Mouse (Mus musculus) embryo, embryonic 10.5 days (tissue): ENCODE measurements at regions not wholly inside any gene's neighbourhood (a gene's known extent, or its start where the extent isn't known, plus 50 kb on each side); places are given as distances from the start of the nearest gene placed in this dataset.

Experiments used
- DNase-seq: peaks from one replicate; pipeline ENCODE4 v3.0.0-alpha.2; 2015; ENCODE audit warnings: low spot score

DNA sequence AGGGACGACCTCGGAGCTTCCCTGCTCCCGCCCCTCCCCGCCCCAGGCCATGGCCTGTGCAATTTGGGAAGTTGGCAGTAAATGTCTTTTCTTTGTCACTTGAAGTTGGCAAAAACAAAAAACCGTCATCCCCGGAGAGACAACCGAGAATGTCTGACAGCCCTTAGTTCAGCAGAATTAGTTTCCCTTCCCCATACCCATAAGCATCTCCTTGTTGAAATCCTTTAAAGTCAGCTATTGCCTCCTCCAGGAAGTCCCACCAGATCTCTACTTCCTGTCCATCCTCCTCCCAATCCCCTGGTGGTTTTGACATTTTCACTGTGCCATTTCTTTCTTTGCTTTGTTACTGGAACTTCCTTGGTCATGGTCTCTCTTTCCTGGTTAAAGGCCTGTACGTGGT lies 54.8 kb downstream of the Foxb1 start:
- DNase-seq = no peak

DNA sequence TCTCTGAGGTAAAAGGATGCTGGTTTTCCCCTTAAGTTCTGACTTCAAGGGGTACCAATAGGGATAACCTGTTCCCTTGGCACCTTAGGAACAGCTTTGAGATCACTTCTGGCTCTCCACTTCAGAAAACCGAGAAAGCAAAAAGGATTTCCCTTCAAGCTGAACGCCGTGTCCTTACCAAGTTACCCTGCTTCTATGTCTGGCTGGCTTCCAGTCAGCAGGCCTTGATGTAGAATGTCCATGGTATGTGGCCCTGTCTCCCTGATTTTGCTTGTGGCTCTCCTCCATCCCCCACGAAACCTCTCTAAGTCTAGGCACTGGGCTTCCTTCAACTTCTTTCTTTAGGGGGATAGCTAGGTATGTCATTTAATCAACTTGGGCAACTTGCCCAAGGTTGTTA lies 55.7 kb downstream of the Foxb1 start:
- no peak for DNase-seq

DNA sequence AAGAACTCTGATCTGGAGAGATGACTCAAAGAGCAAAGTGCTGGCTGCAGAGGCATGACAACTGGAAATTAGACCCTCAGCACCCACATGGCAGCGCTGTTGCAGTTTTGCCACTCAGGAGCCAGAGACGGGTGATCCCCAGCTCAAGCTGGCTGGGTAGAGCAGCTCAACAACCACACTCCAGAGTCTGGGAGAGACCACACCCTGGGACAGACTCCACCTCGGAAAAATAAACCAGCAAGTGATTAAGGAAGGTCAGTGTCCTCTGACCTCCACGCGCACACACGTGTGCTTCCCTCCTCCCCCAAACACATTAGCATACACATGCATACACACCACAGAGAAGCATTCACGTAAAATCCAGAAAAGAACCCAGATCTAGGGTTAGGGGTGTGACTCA lies 57.0 kb downstream of the Foxb1 start:
- no peak for DNase-seq

DNA sequence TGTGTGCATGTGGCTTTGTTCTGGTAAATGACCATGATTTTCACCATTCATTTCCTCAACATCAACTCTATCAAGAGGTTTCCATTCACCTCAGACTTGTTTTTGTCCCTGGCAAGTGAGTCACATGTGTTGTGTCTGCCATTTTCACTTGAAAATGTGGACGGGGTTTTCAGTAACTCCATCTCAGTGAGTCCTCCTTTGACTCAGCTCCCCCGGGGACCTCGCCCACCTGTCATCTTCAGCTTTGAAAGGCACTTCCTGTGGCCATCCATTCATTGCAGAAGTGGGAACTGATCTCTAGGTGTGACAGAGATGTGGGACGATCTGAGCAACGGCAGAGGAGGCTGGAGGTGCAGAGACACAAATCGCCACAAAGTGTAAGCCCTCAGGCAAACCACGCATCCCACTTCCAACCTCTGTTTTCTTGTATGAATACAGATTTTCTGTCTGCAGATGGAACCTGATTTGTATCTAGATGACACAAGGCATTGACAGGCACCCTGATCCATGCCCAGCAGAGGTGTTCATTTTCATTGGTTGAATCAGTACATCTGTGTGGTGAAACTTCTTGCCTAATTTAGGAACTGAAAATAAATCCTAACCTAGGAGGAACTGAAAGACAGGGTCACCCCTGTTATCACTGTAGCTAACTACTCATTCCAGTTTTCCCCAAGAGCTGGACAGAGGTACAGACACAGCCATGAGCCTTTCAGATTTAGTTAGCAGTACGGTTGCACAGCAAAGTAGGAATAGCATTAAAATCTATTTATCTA lies 58.4 kb downstream of the Foxb1 start:
- no peak for DNase-seq

DNA sequence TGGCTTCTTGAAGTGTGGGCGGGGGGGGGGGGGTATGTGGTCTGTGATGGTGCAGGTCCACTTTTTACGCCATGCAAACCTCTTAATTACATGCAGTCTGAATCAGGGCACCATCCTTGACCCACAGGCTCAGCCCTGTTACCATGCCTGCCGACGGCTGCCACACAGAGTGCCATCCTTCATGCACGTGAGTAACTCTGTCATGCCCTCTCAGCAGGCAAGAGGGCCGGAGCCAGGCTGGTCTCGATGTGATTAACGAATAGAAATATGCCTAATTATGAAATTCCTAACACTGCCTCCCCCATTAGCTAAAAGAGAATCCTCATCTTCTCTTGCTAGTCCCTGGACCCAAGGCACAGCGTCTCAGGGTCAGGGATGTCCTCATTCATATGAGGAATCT lies 60.0 kb downstream of the Foxb1 start:
- DNase-seq = no peak

DNA sequence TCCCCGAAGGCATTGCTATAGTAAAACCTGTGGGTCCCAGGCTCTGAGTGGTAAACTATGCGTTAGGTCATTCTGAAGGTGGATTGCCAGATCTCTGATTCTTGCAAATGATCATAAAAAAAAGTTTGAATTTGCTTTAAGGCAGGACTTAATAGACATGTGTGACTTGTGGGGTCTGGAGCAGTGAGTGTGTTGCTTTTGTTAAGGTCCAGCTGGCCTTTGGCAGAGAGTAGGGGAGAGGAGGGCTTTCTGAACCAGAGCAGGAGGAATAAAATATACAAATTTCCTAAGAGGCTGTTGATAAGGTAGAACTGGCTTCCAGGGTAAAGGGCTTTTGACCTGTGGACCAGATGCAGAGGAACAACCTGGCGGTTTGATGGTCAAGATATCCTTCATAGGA lies 69.0 kb downstream of the Foxb1 start:
- DNase-seq = no peak

DNA sequence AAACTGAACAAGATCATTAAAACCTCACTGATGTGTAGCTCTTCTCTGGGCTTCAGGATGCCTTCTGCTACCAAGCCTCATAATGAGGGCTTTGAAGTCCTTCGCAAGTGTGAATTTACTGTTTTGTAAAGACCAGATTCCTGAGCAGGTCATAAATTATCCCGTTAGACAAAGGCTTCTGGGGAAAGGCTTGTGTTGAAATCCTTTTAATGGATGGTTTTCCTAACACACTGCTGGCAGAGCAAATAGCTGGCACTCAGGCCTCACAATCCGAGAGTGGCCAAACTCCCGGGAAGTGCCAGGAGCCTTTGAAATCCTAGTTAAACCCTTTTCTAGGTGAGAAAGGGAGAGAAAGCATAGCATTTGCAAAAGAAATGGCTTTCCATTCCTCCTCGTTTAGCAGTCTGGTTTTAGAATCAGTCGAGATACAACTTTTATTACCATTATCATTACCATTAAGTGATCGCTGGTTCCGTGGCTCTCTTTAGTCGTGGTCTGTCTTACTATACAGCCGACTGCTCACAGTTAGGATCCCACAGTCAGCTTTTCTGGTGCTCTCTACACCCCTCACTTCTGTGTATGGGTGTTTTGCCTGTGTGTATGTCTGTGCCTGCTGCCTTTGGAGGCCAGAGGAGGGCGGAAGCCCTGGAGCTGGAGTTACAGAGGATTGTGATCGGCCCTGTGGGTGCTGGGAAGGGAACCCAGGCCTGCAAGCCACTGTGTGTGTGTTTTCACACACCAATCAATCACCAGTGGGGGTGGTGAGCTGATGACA lies 73.2 kb downstream of the Foxb1 start:
- peak; percentile 70 for DNase-seq

DNA sequence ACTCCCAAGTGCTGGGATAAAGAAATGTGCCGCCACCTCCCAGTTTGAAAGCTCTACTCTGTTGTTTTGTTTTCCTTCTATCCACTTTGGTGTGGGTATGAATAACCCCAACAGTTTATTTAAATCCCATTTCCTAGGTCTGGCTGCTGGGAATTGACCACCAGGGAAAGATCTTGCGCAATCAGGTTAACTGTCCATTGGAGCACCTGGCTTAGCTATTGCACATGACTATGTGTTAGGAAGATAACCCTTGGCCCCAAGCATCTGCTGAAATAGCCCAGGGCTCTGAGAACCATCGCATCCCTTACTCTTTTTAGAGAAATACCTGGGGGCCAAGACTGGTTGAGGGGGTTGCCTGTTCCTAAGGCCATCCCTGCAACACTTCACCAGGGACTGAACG lies 74.0 kb downstream of the Foxb1 start:
- no peak for DNase-seq

DNA sequence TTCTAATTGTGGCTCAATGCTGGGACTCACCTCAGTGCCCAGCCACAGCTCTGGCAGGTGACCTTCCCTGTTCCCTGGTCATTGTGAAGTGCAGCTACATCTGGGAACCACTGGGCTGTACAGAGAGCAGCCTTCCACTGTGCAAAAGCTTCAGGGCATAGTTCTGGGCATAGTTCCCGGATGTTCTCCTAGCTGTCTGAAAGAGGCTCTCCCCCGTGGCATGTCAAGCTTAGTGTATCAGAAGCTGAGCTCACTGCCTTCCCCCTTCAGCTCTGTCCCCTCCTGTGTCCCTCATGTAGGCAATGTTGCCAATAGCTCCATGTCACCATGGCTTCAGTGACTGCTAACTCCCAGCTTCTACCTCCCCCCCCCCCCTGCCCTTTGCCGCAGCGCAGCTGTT lies 75.1 kb downstream of the Foxb1 start:
- DNase-seq = no peak

DNA sequence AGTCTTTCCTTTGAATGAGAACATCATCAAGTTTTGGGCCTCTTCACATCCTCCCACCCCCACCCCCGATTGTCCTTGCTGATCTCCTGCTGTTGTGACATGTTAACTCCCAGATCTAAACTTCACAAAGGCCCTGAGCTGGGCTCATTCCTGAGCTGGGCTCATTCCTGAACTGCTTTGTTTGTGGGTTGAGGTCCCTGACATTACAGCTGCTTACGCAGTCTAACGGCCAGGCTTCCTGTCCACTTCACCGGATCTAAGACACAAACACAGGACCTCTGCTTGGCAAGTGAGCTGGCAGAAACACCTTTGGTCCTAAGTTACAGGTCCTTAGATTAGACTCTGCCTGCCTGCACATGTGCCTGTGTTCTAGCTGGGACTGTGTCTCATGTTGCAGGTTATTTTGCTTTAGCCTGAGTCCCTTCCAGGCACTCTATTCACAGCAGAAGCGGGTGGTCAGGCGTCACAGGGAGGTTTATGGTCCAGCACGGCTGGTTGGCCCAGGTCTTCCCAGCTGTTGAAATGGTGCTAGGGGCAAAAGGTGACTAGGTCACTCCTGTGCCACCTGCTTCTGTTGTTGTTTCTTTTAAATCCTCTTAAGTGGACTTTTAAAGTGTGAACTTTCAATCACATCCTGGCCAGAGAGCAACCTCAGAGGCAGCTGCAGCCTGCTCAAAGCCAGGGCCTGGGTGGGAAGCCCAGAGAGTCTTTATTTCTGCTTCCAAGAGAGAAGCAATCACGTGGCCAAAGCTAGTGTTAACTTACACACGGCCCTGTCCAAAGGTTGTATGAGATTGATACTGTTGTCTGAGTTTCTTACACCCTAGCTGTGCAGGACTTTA lies 79.1 kb downstream of the Foxb1 start:
- peak; percentile 71 for DNase-seq

DNA sequence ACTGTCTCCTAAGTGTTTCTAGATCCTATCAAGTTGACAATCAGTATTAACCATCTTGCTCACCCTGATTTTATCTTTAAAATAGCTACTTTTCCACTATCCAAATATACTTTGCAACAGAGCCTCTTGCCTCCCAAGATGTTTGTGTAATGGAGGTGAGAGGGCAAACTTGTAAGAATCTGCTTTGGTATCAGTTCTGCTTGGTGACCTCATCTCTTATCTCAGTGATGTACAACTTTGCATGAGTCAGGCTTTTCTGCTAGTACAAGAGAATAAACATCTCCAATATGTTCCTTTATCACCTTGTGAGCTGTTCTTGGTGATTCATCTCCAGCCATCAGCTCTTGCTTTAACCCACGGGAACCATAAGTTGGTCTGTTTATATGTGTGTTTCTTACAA lies 82.1 kb downstream of the Foxb1 start:
- DNase-seq = no peak

DNA sequence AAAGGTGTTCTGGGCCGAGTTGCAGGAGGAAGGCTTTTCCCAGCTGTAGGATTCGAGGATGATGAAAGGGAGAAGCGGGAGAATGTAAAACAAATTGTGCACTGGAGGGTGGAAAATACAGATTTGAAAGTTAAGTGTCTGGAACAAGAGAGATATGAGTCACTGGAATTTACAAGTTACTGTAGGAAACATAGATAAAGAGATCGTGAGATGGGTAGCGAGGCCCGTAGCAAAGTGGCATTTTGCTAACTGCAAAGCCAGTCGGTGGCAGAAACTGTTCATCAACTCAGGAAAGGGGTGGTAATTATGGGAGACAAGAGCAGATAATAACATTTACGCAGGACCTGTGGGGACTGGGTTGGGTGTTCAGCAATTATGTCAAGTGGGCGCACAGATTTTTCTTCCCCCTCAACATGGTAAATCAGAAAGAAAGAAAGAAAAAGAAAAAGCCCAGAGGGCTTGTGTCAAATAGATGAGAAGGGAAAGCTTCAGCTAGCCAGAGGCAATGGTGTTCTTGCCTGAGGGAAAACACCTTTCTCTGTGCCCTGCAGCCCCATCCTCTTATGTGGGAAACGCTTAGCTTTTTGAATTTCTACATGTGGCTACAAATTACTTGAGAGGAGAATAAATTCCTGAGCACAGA lies 87.2 kb downstream of the Foxb1 start:
- DNase-seq = no peak

DNA sequence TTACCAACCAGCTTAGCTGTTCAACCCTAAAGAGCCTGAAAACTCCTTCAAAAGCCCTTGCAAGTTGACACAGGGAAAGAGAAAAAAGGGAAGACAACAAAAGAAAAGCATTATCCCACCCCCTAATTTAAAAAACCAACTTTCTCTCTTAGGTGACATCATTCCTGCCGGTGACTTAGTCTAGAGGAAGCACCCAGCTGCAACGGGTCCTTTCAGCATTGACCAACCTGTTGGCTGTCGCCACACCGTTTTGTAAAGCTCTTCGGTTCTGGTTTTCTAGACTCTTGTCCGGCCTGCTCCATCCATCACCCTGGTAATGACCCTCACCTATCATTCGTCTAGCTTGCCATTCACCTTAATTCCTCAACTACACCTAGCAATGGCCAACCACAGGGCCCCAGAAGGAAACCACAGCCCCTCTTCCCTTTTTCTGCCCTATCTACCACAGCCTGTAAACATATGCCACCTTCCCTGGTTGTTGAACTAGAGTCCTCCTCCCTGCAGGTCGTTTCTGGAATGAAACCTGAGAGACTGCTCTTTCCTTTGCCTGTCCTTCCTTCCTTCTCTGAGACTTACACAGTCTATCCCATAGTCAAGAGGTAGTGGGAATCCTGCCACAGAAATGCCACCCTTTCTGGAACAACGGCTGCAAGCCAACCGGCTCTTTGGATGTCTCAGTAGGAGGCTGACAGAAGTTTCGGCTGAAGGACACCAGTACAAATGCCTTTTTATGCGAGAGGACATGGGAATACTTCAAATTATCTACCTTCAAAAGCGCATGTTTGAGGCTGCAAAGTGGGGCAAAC lies 87.9 kb downstream of the Foxb1 start:
- no peak for DNase-seq

DNA sequence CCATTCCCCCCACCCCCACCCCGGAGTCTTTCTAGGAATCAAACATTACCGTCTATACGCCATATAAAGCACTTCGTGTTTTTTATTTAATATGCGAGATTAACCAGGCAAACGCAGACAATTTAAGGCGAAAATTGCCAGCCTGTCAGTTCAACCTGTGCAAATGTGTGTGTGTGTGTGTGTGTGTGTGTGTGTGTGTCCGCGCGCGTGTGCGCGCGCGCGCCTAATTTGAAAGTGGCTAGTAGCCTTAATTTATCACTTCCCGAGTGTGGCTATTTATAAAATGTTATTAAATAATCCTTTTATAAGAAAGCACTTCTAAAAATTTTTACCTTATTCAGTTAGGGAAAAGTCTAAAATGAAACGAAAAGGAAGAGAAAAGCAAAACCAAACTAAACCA lies 89.5 kb downstream of the Foxb1 start:
- DNase-seq = peak; percentile 30

DNA sequence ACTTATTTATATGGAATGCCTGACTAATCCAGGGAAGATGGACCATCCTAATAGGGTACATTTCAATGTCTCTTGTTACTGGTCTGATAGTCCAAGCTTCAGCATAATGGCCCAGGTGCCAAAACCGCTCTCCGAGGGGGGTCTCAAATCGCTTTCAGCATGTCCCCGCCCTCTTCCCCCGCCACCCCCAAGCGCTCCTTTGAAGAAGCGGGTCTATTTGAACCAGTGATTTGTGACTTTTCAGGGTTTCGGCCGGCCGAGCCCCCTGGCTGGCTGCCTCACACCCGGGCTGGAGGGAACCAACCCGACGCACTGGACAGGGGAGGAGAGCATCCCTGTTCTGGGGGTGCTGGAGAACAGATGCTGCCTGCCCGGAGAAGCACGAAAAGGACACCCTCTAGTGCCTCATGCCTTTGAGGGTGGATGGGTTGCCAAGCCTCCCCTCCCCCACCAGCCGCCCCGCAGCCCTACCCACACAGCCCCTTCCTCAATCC lies 90.1 kb downstream of the Foxb1 start:
- DNase-seq = peak; percentile 74

DNA sequence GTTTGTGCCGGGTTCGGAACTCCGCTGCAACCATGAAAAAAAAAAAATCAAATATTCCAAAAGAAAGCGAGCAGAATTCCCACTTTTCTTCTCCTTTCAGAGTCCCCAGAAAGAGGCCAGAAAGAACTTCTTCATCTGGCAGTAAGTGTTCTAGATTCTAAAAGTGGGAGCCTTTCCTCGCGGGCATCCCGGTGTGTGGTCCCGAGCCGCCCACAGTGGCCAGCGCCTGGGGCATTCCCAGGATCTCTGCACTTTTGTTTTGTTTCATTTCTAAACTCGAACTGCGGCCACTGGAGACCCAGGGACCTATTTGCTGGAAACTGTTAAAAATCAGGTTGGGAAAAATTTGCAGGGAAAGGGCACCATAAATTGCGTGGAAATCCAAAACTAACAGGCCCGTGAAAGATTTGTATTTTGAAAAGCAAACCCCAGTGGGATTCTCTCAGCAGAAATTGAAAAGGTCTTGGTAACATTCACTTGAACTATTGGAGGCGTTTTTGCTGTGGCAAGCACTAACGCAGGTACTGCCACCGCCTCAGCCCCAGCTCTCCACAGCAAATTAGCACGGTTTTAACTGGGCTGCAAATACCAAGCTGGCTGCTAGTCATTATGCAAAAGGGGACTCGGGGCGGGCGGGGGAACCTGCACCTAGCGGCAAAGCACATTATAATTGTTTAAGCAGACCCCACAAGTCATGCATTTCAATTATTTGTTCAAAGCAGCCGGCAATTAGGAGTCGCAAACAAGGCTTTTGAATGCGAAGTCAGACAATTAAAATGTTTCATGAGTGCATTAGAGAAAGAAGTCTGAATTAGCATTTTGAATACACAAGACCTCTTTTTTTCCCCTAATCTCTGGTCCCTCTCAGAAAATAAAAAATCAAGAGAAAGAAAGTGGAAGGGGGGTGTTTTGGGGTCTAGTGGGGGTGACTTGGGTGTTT lies 90.9 kb downstream of the Foxb1 start:
- DNase-seq = peak; percentile 69

DNA sequence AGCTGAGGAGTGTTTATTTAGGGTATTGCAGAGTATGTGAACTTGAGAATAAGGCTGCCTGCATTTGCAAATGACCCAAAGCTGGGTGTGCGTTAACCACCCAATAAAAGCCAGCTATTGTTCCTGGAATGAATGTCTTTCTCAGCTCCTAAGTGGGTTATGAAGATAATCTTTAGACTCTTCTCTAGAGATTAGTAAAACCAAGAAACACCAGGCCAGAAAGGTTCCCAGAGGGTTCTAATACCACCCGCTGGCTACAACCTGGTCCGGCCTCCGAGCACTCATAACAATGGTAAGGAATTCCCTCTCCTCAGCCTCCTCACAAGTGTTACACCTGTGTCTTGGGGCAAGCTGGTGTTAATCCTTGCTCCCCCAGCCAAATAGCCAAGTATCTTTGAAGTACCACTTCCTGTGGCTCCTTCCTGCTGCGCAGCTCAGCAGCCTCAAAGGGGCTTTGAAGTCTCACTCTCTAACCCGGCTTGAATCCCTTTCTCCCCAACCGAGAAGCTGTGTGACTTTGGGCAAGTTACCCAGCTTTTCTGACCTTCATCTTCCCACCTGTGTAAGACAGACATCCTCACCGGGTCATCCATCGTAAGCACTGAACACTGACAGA lies 92.2 kb downstream of the Foxb1 start:
- peak; percentile 23 for DNase-seq

DNA sequence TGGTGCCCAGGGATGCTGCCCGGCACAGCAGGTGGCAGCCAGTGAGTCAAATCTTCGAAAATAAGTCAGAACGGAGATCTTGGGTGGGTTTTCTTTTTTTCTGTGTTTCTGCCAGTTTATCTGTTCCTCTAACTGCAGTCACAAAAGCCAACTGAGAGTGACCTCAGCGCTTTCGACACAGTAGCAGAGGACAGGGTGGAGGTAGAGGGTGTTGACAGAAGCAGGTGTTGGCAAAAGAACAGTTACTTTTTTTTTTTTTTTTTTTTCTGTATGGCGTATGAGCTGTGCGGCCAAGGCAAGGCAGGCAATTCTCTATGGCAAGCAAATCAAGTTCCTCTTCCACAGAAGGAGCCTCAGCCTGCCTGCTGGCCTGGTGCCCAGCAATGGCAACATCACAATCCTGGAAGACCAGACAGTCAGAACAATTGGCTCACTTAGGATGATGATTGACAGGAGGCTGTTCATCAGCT lies 93.6 kb downstream of the Foxb1 start:
- no peak for DNase-seq

DNA sequence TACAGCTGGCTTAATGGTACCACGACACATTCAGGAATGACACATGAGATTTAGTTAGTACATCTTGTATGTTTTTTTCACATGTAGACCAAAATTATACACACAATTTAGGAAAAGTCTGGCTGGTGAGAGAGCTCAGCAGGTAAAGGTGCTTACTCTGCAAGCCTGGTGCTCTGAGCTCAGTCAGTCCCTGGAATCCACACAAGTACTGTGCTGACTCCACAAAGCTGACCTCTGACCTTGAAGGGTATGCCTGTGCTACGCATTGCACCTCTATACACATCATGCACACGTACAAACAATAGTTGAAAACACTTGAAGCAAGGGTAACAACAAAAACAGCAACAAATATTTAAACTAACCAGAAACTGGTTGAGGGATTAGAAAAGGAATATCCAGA lies 96.5 kb downstream of the Foxb1 start:
- DNase-seq = no peak
